Mouse (Mus musculus) liver, embryonic 11.5 days (tissue): Measurements from ENCODE around the gene Nt5c. TPM values are rescaled to one million over a fixed set of nuclear protein-coding genes. Genes with fewer than 3 reads are reported as not detected.
"Not testable (repeated sequence)": the region's sequence is repeated elsewhere in the genome, so short reads cannot be mapped to it uniquely, and the experiment has no call there.

Experiments
- ATAC-seq: fragments of 200-750 bp; cut with Nextera tagmentation; replicated peaks from 2 replicates; pipeline ENCODE4 v1.8.0; 2017; ENCODE audit warnings: moderate number of reproducible peaks, mild to moderate bottlenecking, moderate TSS enrichment, moderate library complexity; ENCODE audit not compliant: low FRiP score
- DNase-seq: peaks from one replicate; pipeline ENCODE4 v3.0.0-alpha.2; 2017; ENCODE audit warnings: low spot score
- H3K27ac ChIP-seq: fragments of 300-500 bp; sonication (generic); 2 replicates; pipeline ENCODE4 v1.5.1; 2014; ENCODE audit warnings: mild to moderate bottlenecking, low read depth, low read length, control low read depth
- H3K27me3 ChIP-seq: fragments of 300-500 bp; sonication (generic); replicated peaks from 2 replicates; pipeline ENCODE4 v1.6.1; 2014; ENCODE audit warnings: low read length, mixed read lengths; ENCODE audit not compliant: control insufficient read depth, insufficient read depth
- H3K36me3 ChIP-seq: fragments of 300-500 bp; sonication (generic); 2 replicates; pipeline ENCODE4 v1.6.1; 2014; ENCODE audit warnings: mild to moderate bottlenecking, low read length, moderate library complexity, mixed read lengths; ENCODE audit not compliant: control insufficient read depth, insufficient read depth
- H3K4me1 ChIP-seq: fragments of 300-500 bp; sonication (generic); replicated peaks from 2 replicates; pipeline ENCODE4 v1.6.1; 2014; ENCODE audit warnings: low read length, mixed read lengths; ENCODE audit not compliant: control insufficient read depth, insufficient read depth
- H3K4me2 ChIP-seq: fragments of 300-500 bp; sonication (generic); 2 replicates; pipeline ENCODE4 v1.6.1; 2014; ENCODE audit warnings: mild to moderate bottlenecking, control low read depth, moderate library complexity
- H3K4me3 ChIP-seq: fragments of 300-500 bp; sonication (generic); 2 replicates; pipeline ENCODE4 v1.5.1; 2014; ENCODE audit warnings: low read depth, low read length, control low read depth
- H3K9ac ChIP-seq: fragments of 300-500 bp; sonication (generic); 2 replicates; pipeline ENCODE4 v1.6.1; 2014; ENCODE audit warnings: low read depth, low read length, control low read depth
- H3K9me3 ChIP-seq: fragments of 300-500 bp; sonication (generic); 2 replicates; pipeline ENCODE4 v1.6.1; 2016; ENCODE audit warnings: low read length, inconsistent platforms, mixed read lengths; ENCODE audit not compliant: control insufficient read depth
- WGBS: fragments of 180-500 bp; shearing (Covaris S2); extraction: QIAGEN DNeasy Blood & Tissue Kit; methylation state at CpG from one replicate; pipeline ENCODE4 v1.1.7; 2014; 5-methylcytosine and 5-hydroxymethylcytosine counted together
- polyA plus RNA-seq: library from polyadenylated mRNA; unstranded; fragments of >200 nt; fragmentation: Nextera tagmentation; extraction: Ambion mirVana; gene quantifications from 2 replicates; pipeline ENCODE4 v1.2.1, GENCODE M21; 2014

The Nt5c gene
- polyA plus RNA-seq, 1 experiment from 2014 or later: 105 TPM

DNA sequence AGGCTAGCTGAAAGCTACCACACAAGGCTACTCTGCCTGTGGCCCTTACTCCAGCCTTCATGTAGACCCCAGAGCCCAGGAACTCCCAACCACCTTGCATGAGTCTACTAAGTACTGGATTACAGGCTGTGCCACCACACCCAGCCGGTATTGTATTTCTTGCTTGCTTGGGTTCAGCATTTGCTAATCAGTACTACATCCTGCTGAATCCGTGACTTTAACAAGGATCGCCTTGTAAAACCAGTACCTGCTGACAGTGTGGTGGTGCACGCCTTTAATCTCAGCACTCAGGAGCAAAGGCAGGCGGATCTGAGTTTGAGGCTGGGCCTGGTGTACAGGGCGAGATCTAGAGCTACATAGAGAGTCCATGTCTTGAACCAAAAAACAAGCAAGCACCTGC, 11.0 kb upstream of the Nt5c start:
- H3K4me3 ChIP-seq: no peak overlapping the region
- no peak overlapping the region for H3K27ac ChIP-seq
- DNase-seq: no peak
- H3K4me2 ChIP-seq: no peak overlapping the region
- no peaks in the 10 kb centered on the region for H3K9me3 ChIP-seq
- no peak overlapping the region for H3K9ac ChIP-seq
- H3K36me3 ChIP-seq: peaks cover 48% of the 10 kb centered on the region
- no peaks in the 10 kb centered on the region for H3K27me3 ChIP-seq
- WGBS: 95% methylated on average over 6 of the region's 6 CpGs
- ATAC-seq: no peak
- peaks cover 18% of the 10 kb centered on the region for H3K4me1 ChIP-seq

DNA sequence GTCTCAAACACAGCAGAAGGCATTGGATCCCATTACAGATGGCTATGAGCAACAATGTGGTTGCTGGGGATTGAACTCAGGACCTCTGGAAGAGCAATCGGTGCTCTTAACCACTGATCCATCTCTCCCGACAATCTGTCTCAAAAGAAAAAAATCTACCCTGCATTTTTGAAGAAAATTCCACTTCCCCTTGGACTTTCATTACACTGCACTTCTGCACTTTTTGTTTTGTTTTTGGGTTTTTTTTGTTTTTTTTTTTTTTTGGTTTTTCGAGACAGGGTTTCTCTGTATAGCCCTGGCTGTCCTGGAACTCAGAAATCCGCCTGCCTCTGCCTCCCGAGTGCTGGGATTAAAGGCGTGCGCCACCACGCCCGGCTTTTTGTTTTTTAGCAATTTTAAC, 4.9 kb upstream of the Nt5c start:
- WGBS: 85% methylated on average over 9 of the region's 9 CpGs
- not testable (repeated sequence) for ATAC-seq, H3K9me3 ChIP-seq, DNase-seq, H3K27me3 ChIP-seq, H3K4me3 ChIP-seq, H3K4me2 ChIP-seq, H3K27ac ChIP-seq, H3K4me1 ChIP-seq, H3K9ac ChIP-seq
- H3K36me3 ChIP-seq: peaks cover 37% of the 10 kb centered on the region

DNA sequence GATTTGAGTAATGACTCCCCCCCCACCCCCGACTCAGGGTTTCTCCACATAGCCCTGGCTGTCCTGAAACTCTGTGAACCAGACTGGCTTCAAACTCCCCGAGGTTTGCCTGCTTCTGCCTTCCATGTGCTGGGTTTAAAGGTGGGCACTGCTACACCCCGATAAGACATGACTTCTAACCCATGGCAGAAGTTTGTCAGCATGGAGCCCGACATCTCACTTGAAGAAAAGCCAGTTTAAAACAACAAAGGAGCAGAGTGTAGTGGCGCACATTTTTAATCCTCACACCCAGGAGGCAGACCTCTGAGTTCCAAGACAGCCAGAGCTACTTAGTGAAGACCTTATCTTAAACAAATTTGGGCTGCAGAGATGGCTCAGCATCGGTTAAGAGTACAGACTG, 725 bp upstream of the Nt5c start:
- peaks cover 16% of the 10 kb centered on the region for H3K4me1 ChIP-seq
- no peaks in the 10 kb centered on the region for H3K9me3 ChIP-seq
- peak overlapping the region; percentile 79 for H3K4me2 ChIP-seq
- peak overlapping the region; percentile 73; the same call in 1 of the 2 replicates for H3K9ac ChIP-seq
- peak overlapping the region; percentile 65 for H3K4me3 ChIP-seq
- H3K36me3 ChIP-seq: peaks cover 12% of the 10 kb centered on the region
- ATAC-seq (0 out of 2 replicates have a peak, but pooled peaks have one; percentile 21), DNase-seq (no peak)
- H3K27me3 ChIP-seq: no peaks in the 10 kb centered on the region
- WGBS: 29% methylated on average over 6 of the region's 6 CpGs
- H3K27ac ChIP-seq: no peak overlapping the region

DNA sequence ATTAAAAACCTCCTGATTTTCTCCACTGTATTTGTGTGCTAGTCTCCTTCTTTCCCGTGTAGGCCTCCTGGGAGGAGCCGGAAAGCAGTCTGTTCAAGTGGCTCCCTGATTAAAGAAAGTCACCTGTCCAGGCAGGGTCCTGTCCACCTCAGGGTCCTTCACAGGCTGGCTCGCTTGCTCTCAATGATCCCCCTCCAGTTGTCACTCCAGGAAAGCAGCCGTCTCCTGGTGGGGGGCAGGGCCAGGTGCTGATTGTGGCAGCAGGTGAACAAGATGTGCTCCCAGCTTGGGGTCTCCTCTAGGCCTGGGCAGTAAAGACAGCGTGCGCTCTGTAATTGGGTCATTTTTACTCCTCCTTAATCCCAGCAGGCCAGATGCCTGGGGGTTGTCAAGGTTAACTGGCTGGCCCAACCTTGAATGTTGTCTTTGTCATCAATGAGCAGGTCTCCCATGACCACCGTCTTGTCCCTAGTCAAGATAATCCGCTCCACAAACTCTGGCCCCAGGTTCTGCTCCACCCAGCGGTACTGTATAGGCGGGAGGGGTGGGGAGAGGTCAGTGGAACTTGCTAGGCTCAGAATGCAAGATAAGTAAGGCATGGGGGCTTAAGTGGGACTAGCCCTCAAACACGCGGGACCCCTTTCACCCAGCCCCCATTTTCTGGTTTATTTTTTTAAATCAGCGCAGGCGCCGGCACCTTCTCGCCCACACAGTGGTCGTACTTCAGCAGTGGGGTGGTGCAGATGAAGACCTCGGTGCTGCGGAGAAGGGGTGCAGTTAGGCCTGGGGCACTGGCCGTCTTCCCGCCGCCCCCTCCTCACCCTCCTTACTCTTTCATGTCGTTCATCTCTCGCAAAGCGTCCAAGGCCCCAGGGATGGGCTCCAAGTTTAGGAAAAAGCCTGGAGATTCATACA, 964 bp downstream of the Nt5c start:
- no peaks in the 10 kb centered on the region for H3K9me3 ChIP-seq
- peak overlapping the region; percentile 65; the same call in 1 of the 2 replicates for H3K27ac ChIP-seq
- H3K27me3 ChIP-seq: no peaks in the 10 kb centered on the region
- DNase-seq (no peak), ATAC-seq (peak; percentile 24; the same call in 1 of the 2 replicates)
- WGBS: 25% methylated on average over 25 of the region's 25 CpGs
- H3K36me3 ChIP-seq: peaks cover 9% of the 10 kb centered on the region
- peak overlapping the region; percentile 79 for H3K4me2 ChIP-seq
- peak overlapping the region; percentile 65 for H3K4me3 ChIP-seq
- H3K4me1 ChIP-seq: peaks cover 16% of the 10 kb centered on the region
- peak overlapping the region; percentile 73 for H3K9ac ChIP-seq

DNA sequence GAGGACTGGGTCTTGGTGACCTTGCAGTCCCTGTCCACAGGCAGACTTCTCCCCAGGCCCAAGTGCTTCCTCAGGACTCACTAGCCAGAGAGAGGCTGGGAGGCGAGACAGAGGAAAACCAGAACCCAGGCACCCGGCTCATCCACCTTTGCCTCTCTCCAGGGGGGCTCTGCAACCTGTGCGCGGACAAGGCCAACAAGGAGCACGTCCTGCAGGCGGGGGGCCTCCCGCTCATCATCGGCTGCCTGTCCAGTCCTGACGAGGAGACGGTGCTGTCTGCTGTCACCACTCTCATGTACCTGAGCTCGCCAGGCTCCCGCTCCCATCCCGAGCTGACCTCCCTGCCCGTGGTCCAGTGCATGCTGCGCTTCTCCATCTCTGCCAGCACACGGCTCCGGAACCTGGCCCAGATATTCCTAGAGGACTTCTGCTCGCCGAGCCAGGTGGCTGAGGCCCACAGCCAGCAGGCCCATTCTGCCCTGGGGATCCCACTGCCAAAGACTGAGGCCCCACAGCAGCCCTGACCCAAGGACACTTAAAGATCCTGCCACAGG, 3.0 kb downstream of the Nt5c start:
- 89% methylated on average over 19 of the region's 19 CpGs for WGBS
- no peak overlapping the region for H3K9ac ChIP-seq
- H3K4me2 ChIP-seq: no peak overlapping the region
- no peaks in the 10 kb centered on the region for H3K9me3 ChIP-seq
- ATAC-seq: no peak
- no peak overlapping the region for H3K4me3 ChIP-seq
- H3K27ac ChIP-seq: no peak overlapping the region
- H3K4me1 ChIP-seq: peaks cover 14% of the 10 kb centered on the region
- DNase-seq: no peak
- H3K27me3 ChIP-seq: no peaks in the 10 kb centered on the region
- peaks cover 9% of the 10 kb centered on the region for H3K36me3 ChIP-seq

DNA sequence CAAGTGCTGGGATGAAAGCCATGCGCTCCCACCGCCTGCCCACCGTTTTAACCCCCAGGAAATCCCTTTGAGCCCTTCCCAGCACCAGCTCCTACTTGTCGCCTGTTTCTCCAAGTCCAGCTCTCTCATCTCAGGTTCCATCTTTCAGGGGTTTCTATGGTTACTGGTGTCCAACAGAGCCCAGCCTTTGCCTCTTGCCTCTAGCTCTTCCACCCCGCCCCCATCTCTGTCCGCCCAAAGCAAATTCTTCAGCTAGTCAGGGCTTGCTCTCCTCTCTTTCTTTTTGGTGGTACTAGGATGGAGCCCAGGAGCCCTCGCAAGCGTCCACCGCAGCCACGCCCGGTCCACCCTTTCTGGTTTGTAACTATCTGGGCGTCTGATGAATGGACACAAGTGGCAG, 6.5 kb downstream of the Nt5c start:
- no peak overlapping the region for H3K4me2 ChIP-seq
- no peak overlapping the region for H3K4me3 ChIP-seq
- peaks cover under 1% of the 10 kb centered on the region; the same call in 1 of the 2 replicates for H3K4me1 ChIP-seq
- no peak overlapping the region for H3K9ac ChIP-seq
- no peaks in the 10 kb centered on the region for H3K27me3 ChIP-seq
- H3K9me3 ChIP-seq: no peaks in the 10 kb centered on the region
- DNase-seq (no peak), ATAC-seq (no peak)
- WGBS: 71% methylated on average over 12 of the region's 12 CpGs
- peaks cover 7% of the 10 kb centered on the region for H3K36me3 ChIP-seq
- no peak overlapping the region for H3K27ac ChIP-seq

DNA sequence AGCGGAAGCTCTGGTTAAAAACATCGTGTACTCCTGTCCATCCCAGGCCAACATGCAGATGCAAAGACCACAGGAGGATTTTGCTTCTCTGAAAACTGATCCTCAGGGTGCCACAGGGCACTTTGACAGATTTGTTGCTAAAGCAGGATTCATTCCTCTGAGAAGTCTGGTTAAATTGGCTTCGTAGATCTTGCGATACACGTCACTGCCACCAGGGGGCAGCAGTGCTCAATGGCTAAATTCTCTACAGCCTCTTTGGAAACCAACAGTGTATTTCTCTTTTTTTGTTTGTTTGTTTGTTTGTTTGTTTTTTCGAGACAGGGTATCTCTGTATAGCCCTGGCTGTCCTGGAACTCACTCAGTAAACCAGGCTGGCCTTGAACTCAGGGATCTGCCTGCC, 7.9 kb downstream of the Nt5c start:
- ATAC-seq: no peak
- no peaks in the 10 kb centered on the region for H3K4me1 ChIP-seq

DNA sequence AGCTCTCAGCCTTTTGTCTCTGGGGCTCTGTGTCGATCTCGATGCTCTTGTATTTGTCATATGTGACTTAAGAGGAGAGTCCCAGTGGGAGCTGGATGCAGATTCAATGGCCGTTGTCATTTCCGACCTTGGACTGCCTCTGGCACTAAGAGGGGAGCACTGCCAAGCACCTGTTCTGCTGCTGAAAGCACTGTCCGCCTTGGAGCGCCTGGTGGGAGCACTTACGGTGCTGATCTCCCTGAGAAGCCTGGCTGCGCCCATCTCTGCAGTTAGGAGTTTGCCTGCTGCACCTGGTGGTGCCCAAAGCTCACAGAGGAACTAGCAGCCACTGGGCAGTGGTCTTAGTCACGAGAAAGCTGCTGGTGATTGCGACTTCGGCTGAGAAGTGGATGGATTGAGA, 8.4 kb downstream of the Nt5c start:
- Histone ChIP-seq H3K9me3 (no peaks in the 10 kb centered on the region), H3K9ac (no peak overlapping the region), H3K4me2 (no peak overlapping the region), H3K36me3 (no peaks in the 10 kb centered on the region; the same call in 1 of the 2 replicates), H3K4me3 (no peak overlapping the region), H3K4me1 (no peaks in the 10 kb centered on the region), H3K27me3 (no peaks in the 10 kb centered on the region), H3K27ac (no peak overlapping the region)
- ATAC-seq: no peak
- no peak for DNase-seq
- WGBS: 74% methylated on average over 11 of the region's 11 CpGs

More for the DNA sequence above, 7.9 kb downstream of the Nt5c start:
- Histone ChIP-seq H3K36me3 (peaks cover 2% of the 10 kb centered on the region; the same call in 1 of the 2 replicates), H3K27me3 (no peaks in the 10 kb centered on the region), H3K4me2 (no peak overlapping the region), H3K27ac (no peak overlapping the region), H3K9ac (no peak overlapping the region), H3K4me3 (no peak overlapping the region), H3K9me3 (no peaks in the 10 kb centered on the region)
- DNase-seq: peak; percentile 73
- WGBS: 21% methylated on average over 6 of the region's 6 CpGs
